Mouse (Mus musculus): ENCODE data around the gene Mpeg1. TPM values are rescaled to one million over a fixed set of nuclear protein-coding genes. Genes with fewer than 3 reads are reported as not detected.
A peak's percentile ranks its signal among the peaks of the same experiment; 100 is the strongest.

Gene Mpeg1
- total RNA-seq, 2 experiments from 2014 or later = 23.7 to 25.0 TPM

- DNase-seq = no peak
Measured at GRCm38 (mm10) chr19:12493453-12494186, 33.0 kb downstream of the Mpeg1 start.

- DNase-seq = no peak
Measured at GRCm38 (mm10) chr19:12494187-12494458, 33.5 kb downstream of the Mpeg1 start.

- no peak for DNase-seq
Measured at GRCm38 (mm10) chr19:12494972-12495535, 34.5 kb downstream of the Mpeg1 start.

GRCm38 (mm10) chr19:12496241-12496640, 35.7 kb downstream of the Mpeg1 start:
- DNase-seq = no peak

GRCm38 (mm10) chr19:12497909-12498308, 37.3 kb downstream of the Mpeg1 start:
- DNase-seq = no peak

GRCm38 (mm10) chr19:12498321-12498720, 37.7 kb downstream of the Mpeg1 start:
- DNase-seq = no peak

- no peak for DNase-seq
Measured at GRCm38 (mm10) chr19:12498941-12499340, 38.4 kb downstream of the Mpeg1 start.

- DNase-seq = no peak
Measured at GRCm38 (mm10) chr19:12499485-12499884, 38.9 kb downstream of the Mpeg1 start.

GRCm38 (mm10) chr19:12500124-12500523, 39.5 kb downstream of the Mpeg1 start:
- no peak for DNase-seq

- DNase-seq = peak; percentile 79 to 81
Measured at GRCm38 (mm10) chr19:12500881-12501311, 40.3 kb downstream of the Mpeg1 start.

- peak; percentile 95 for DNase-seq
Measured at GRCm38 (mm10) chr19:12501370-12502347, 41.1 kb downstream of the Mpeg1 start, which contains the start of gene Dtx4. Gene Dtx4, minus strand, starts transcription at chr19:12501454.

GRCm38 (mm10) chr19:12502756-12503155, 42.2 kb downstream of the Mpeg1 start:
- DNase-seq = no peak

- no peak for DNase-seq
Measured at GRCm38 (mm10) chr19:12514621-12515020, 54.0 kb downstream of the Mpeg1 start.

Other genes with a start within 250 kb of the Mpeg1 start
- gene Olfr1432, start 228.2 kb upstream of the Mpeg1 start, total RNA-seq (2021) = not detected
- gene Olfr262, start 219.1 kb upstream of the Mpeg1 start, total RNA-seq (2021) = not detected
- gene Olfr235, start 199.7 kb upstream of the Mpeg1 start, total RNA-seq (2021) = not detected
- gene Olfr1434, start 180.9 kb upstream of the Mpeg1 start, total RNA-seq (2021) = not detected
- not detected for gene Olfr1436, start 161.6 kb upstream of the Mpeg1 start, total RNA-seq (2021)
- gene Olfr1437, start 135.7 kb upstream of the Mpeg1 start, total RNA-seq (2021) = not detected
- gene Olfr1438-ps1, start 124.9 kb upstream of the Mpeg1 start, total RNA-seq (2021) = not detected
- not detected for gene Olfr1440, start 73.5 kb upstream of the Mpeg1 start, total RNA-seq (2021)
- not detected for gene Olfr1441, start 43.3 kb upstream of the Mpeg1 start, total RNA-seq (2021)
- not detected for gene Pfpl, start 32.9 kb upstream of the Mpeg1 start, total RNA-seq (2021)
- gene Dtx4, start 40.7 kb downstream of the Mpeg1 start, total RNA-seq (2021) = 10 to 100 TPM; 11.4 to 17.6 TPM
- gene Fam111a, start 85.0 kb downstream of the Mpeg1 start, total RNA-seq (2021) = 1 to 10 TPM; 3.2 to 6.4 TPM
- under 1 TPM in 1 of 2 experiments, not detected in 1; 0.53 TPM for gene Gm4952, start 139.2 kb downstream of the Mpeg1 start, total RNA-seq (2021)
- gene Glyat, start 172.5 kb downstream of the Mpeg1 start, total RNA-seq (2021) = under 1 TPM in 1 of 2 experiments, not detected in 1; 0.33 TPM
- not detected for gene Olfr1442, start 209.7 kb downstream of the Mpeg1 start, total RNA-seq (2021)
- gene Olfr1443, start 217.3 kb downstream of the Mpeg1 start, total RNA-seq (2021) = not detected
- gene Keg1, start 235.0 kb downstream of the Mpeg1 start, total RNA-seq (2021) = not detected

All from adrenal gland, postnatal 36 days (tissue).